Mouse (Mus musculus): ENCODE data around the gene Rgp1. TPM values are rescaled to one million over a fixed set of nuclear protein-coding genes. Genes with fewer than 3 reads are reported as not detected.

Rgp1 gene
- total RNA-seq, 2 experiments from 2014 or later = 44.5 to 55.8 TPM

GRCm38 (mm10) chr4:43561997-43562768 is 16.3 kb upstream of the Rgp1 start, which contains the start of the genes Creb3 and Tln1:
Creb3 (plus strand) TSS chr4:43562332.
Tln1 (minus strand) TSS chr4:43562691.
- DNase-seq (ENCODE audit: low spot score in 2 of 2) = peak; percentile 96 to 97

DNA sequence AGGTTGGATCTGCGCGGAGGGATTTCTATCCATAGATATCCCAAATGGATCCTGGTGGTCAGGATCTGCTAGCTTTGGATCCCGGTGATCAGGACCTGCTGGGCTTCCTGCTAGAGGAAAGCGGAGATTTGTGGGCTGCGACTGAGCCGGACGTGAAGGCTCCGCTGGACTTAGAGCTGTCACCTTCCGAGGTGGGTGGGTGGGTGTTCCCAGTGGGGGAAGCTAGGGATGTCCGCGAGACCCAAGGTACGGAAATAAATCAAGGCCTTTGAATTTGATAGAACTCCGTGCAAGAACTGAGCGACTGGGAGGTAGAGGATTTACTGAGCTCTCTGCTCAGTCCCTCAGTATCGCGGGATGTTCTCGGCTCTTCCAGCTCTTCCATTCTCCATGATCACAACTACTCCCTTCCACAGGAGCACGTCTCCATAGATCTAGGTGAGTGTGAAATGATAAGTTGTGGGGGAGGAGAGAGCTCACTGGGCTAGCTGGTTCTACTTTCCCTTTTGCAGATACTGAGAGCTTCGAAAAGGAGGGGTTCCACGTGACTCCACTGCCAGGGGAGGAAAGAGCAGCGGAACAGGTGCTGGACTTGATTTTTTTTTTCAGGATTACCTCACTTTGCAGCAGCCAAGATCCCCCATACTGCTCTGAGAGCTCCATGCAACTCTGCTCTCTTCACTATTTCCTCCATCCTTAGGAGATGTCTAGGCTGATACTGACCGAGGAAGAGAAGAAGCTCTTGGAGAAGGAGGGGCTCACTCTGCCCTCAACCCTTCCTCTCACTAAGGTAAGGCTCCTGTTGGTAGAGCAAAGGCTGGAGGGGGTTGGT is 15.5 kb upstream of the Rgp1 start:
- DNase-seq (ENCODE audit: low spot score in 2 of 2) = no peak

- no peak for DNase-seq (ENCODE audit: low spot score in 2 of 2)
These were observed 15.0 kb upstream of the Rgp1 start for GRCm38 (mm10) chr4:43563601-43563875.

GRCm38 (mm10) chr4:43564231-43564630 is 14.3 kb upstream of the Rgp1 start:
- no peak for DNase-seq (ENCODE audit: low spot score in 2 of 2)

DNA sequence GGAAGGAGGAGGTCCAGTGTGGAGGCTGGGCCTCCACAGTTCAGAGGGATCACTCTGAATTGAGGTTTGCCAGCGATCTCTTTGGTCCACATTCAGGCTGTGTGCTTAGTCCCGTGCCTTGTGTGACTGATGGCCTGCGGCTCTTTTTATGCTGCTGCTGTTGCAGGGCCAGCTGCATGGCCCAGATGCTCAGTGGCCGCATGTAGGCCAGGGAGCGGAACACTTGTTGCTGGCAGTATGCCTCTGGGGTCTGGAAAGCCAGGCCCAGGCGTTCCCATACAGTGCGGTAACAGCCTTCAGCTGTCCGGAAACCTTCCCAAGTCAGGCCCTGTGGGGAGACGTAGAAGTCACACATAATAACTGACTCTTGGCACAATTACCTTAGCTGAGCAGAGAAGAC is 11.4 kb upstream of the Rgp1 start:
- no peak for DNase-seq (ENCODE audit: low spot score in 2 of 2)

GRCm38 (mm10) chr4:43571395-43572045 is 7.0 kb upstream of the Rgp1 start:
- no peak for DNase-seq (ENCODE audit: low spot score in 2 of 2)

- DNase-seq (ENCODE audit: low spot score in 2 of 2) = no peak
These were observed 5.0 kb upstream of the Rgp1 start for GRCm38 (mm10) chr4:43573561-43573960.

GRCm38 (mm10) chr4:43575356-43575755 is 3.2 kb upstream of the Rgp1 start:
- DNase-seq (ENCODE audit: low spot score in 2 of 2) = no peak

DNA sequence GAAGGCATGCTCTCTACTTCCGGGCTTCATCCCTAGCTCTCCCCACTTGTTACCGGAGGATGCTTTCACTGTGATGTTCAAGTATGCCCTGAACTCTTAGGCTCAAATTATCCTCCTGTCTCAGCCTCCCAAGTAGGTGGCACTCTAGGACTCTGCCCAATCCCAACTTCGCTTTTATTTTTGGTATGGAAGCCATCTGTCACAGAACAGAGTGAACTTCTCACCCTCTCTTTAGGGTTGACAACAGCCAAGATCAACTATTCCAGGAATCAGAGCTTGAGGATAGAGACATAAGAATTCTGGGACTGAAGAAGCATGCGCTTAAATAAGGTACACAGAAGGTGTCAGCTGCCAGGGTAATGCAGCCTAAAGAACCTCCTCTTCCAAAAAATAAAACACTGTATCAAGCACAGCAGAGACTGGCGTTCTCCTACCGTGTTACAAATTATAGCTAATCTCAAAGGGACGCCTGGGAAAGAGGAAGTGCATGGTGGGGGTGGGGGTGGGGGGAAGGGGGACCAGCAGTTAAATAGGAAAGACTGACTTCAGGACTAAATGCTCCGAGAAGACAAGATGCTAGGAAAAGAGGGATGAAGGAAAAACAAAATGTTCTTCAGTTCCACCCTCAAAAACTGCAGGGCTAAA is 1.2 kb upstream of the Rgp1 start:
- no peak for DNase-seq (ENCODE audit: low spot score in 2 of 2)

- DNase-seq (ENCODE audit: low spot score in 2 of 2) = no peak
These were observed 741 bp downstream of the Rgp1 start for GRCm38 (mm10) chr4:43579256-43579655.

DNA sequence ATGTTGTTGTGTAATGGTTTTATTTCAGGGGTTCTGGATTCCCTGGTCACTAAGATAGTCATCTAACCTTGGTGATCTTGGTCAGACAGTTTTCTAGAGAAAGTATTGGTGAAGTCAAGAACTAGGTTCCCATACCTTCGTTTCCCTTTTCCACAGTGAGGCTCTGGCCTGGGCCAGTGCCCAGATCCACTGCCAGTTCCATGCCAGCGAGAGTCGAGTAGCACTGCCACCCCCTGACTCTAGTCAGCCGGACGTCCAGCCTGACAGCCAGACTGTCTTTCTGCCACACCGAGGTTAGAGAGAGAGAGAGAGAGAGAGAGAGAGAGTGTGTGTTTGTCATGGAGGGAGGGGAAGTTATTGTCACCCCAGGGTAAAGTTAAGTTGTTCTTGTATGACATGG is 1.2 kb downstream of the Rgp1 start:
- no peak for DNase-seq (ENCODE audit: low spot score in 2 of 2)

GRCm38 (mm10) chr4:43580721-43581120 is 2.2 kb downstream of the Rgp1 start:
- no peak for DNase-seq (ENCODE audit: low spot score in 2 of 2)

DNA sequence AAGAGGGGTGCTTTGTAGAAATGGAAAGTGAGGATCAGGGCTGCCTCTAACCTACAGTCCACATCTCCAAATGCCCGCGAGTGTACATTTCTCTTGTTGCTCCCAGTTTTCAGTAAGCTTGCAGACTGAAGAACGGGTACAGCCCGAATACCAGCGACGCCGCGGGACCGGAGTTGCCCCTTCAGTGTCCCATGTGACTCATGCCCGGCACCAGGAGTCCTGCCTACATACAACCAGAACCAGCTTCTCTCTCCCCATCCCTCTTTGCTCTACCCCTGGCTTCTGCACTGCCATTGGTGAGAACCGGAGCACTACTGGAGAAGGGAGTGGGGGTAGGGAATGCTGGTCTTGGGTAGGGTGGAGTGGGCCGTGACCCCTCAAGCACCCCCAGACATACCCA is 2.9 kb downstream of the Rgp1 start:
- no peak for DNase-seq (ENCODE audit: low spot score in 2 of 2)

GRCm38 (mm10) chr4:43582241-43582640 is 3.7 kb downstream of the Rgp1 start:
- no peak for DNase-seq (ENCODE audit: low spot score in 2 of 2)

DNA sequence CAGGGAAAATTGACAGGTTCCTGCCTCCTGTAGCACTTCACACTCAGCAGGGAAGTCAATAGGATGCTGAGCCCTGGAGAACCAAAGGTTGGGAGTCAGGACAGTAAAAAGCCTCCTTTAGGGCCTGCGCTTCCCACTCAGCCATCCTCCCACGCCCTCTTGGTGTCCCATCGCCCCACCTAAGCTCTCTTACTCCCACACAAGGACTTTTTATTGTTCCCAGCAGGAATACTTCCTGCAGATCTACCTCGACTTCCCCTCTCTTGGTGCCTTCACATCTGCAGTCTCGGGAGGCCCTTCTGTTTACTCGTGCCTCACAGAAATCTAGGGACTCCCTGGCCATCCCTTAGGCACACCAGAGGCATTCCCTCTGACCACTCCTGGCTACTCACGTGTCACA is 4.9 kb downstream of the Rgp1 start:
- DNase-seq (ENCODE audit: low spot score in 2 of 2) = no peak

DNA sequence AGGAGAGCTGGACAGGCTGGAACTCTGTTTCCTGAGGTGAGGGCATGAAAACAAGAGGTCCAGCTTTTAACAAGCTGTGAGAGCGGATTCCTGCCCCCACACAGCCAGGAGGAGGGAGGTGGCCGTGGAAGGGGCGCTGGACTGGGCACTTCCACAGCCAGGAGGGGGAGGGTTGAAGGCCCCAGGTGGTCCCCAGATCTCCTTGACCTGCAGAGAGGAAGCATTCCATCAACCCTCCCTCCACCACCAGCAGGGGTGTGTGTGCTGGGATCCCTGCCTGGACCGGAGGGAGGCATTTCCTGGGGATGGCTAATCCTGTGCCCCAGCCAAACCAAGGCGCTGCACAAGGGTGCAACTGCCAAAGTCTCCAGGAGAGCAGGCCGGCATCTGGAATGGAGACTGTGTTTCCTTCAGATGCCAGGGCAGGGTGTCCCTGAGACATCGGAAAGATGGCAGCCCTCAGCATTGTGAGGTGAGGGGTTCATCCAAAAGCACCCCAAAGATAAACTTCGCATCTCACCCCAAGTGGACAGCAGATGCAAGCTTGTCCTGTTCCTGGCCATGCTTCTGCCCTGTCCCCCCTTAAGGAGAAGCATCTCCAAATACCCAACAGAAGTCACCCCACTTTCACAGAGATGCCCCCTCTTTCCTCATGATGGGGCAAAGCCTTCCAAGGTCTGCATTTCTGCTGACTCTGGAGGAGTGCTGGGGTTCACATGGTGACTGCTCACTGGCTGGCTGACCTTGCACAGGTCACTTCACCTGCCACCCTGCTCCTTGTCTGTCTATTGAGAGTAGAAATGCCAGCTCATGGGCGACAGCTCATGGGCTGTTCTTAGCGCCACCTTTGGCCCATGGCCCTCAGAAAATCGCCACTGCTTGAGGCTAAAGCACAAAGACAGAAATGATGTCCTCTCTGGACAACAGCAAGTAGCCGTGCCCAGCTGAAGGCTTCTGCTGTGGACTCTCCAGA is 6.2 kb downstream of the Rgp1 start, which contains the start of gene Msmp:
TSS of gene Msmp (minus strand) at position 51 of the 973 bp plus-strand sequence.
- DNase-seq (ENCODE audit: low spot score in 2 of 2) = no peak

GRCm38 (mm10) chr4:43585682-43586081 is 7.2 kb downstream of the Rgp1 start:
- DNase-seq (ENCODE audit: low spot score in 2 of 2) = no peak

- no peak for DNase-seq (ENCODE audit: low spot score in 2 of 2)
These were observed 7.9 kb downstream of the Rgp1 start for GRCm38 (mm10) chr4:43586411-43586810.

DNA sequence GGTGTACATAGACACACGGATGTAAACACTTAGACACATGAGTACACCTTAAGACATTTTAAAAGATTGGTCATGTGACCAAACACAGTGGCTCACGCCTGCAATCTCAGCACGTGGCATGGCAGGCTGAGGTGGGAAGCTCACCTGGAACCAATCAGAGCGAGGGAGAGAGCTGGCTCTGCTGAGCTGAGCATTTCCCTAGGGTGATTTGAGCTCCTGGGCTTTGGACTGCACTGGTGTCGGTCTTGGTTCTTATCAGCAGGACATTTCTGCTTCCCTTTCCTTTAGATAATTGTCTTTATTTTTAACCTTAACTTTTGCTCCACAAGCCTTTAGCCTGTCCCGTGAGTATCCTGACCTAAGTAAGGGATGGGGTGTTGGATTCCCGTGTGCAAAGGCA is 9.2 kb downstream of the Rgp1 start:
- no peak for DNase-seq (ENCODE audit: low spot score in 2 of 2)

- no peak for DNase-seq (ENCODE audit: low spot score in 2 of 2)
These were observed 13.0 kb downstream of the Rgp1 start for GRCm38 (mm10) chr4:43591543-43591942.
